Mouse (Mus musculus) brain, embryonic 14.5 days (tissue): ENCODE data around the gene Gm10638.

Experiments
- CTCF ChIP-seq: fragments of 200-500 bp; IDR thresholded peaks from 2 replicates; pipeline ENCODE4 v1.5.1; 2012; ENCODE audit warnings: inconsistent platforms, mild to moderate bottlenecking, moderate library complexity, borderline replicate concordance; ENCODE audit not compliant: insufficient read depth, insufficient read length; ENCODE audit errors: extremely low read depth
- POLR2A ChIP-seq: fragments of 200-500 bp; IDR thresholded peaks from 2 replicates; pipeline ENCODE4 v1.6.1; 2012; ENCODE audit warnings: mild to moderate bottlenecking, inconsistent platforms, borderline replicate concordance; ENCODE audit not compliant: poor library complexity, insufficient read depth, insufficient read length, severe bottlenecking; ENCODE audit errors: extremely low read depth

DNA sequence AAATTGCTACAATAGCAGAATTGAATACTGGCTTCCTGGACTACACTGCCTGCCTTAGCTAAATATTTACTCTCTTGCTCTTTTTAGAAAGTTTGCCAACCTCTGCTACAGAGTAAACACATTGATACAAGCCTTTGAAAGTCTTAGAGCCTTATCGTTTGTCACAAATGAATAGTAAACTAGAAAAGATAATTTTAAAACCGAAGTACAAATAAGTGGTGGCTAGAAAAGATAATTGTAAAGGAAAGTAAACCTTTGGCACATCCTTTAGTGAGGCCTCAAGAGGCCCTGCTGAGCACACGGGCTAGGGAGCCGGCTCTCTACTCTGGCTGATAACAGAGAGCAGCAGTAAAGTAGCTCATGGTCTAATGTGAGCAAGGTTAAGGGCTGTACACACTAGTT lies 13.6 kb downstream of the Gm10638 start:
- no peak for TF ChIP-seq POLR2A
- no peak for TF ChIP-seq CTCF
